Mouse (Mus musculus): ENCODE measurements around the gene Kif16b.

GRCm38 (mm10) chr2:142608778-142609177 is 292.6 kb downstream of the Kif16b start:
- TF ChIP-seq USF1 (IDR thresholded peaks at IDR 0.05; ENCODE audit: low read depth, low read length) (no peak), ELF1 (IDR thresholded peaks at IDR 0.05; ENCODE audit: low read depth, low read length) (no peak), JUND (IDR thresholded peaks at IDR 0.05; ENCODE audit: low read depth, low read length) (no peak)
